Mouse (Mus musculus) ES-Bruce4 (cell line): ENCODE measurements at regions not wholly inside any gene's neighbourhood (a gene's known extent, or its start where the extent isn't known, plus 50 kb on each side); places are given as distances from the start of the nearest gene placed in this dataset.

ENCODE experiments used
- H3K27ac ChIP-seq: 2 replicates; pipeline ENCODE4 v1.5.1; 2012; ENCODE audit warnings: low read length, inconsistent platforms; ENCODE audit not compliant: insufficient read depth
- H3K27me3 ChIP-seq: 2 replicates; pipeline ENCODE4 v1.6.1; 2012; ENCODE audit warnings: mild to moderate bottlenecking, low read length, inconsistent platforms; ENCODE audit not compliant: control insufficient read depth, poor library complexity, insufficient read depth, severe bottlenecking
- H3K36me3 ChIP-seq: 2 replicates; pipeline ENCODE4 v1.6.1; 2012; ENCODE audit warnings: inconsistent platforms, mild to moderate bottlenecking, low read length, moderate library complexity; ENCODE audit not compliant: control insufficient read depth, poor library complexity, insufficient read depth, severe bottlenecking
- H3K4me1 ChIP-seq: one replicate; pipeline ENCODE4 v1.8.1; 2011; ENCODE audit warnings: low read length; ENCODE audit not compliant: control insufficient read depth, insufficient read depth
- H3K4me3 ChIP-seq: 2 replicates; pipeline ENCODE4 v1.5.1; 2011; ENCODE audit warnings: low read depth, mild to moderate bottlenecking, low read length
- H3K9ac ChIP-seq: 2 replicates; pipeline ENCODE4 v1.6.1; 2012; ENCODE audit warnings: low read depth, mild to moderate bottlenecking, inconsistent platforms; ENCODE audit not compliant: poor library complexity, severe bottlenecking
- H3K9me3 ChIP-seq: replicated peaks from 2 replicates; pipeline ENCODE4 v1.6.1; 2012; ENCODE audit warnings: mild to moderate bottlenecking, low read length, inconsistent platforms; ENCODE audit not compliant: control insufficient read depth, poor library complexity, insufficient read depth, severe bottlenecking
- CTCF ChIP-seq: IDR thresholded peaks from one replicate; pipeline ENCODE4 v1.8.1; 2011; ENCODE audit warnings: low read depth, low read length
- EP300 ChIP-seq: IDR thresholded peaks from 2 replicates; pipeline ENCODE4 v1.6.1; 2011; ENCODE audit warnings: low read depth, low read length; ENCODE audit not compliant: insufficient read depth
- POLR2A ChIP-seq: IDR thresholded peaks from one replicate; pipeline ENCODE4 v1.8.1; 2011; ENCODE audit warnings: low read length; ENCODE audit not compliant: insufficient read depth

GRCm38 (mm10) chr5:91220174-91220573 lies 80.8 kb downstream of the Areg start:
- no peak overlapping the region for H3K4me3 ChIP-seq
- no peaks in the 10 kb centered on the region for H3K36me3 ChIP-seq
- H3K27ac ChIP-seq: no peak overlapping the region
- H3K9ac ChIP-seq: no peak overlapping the region
- no peaks in the 10 kb centered on the region for H3K27me3 ChIP-seq
- TF ChIP-seq POLR2A: no peak
- TF ChIP-seq CTCF: no peak
- no peak for TF ChIP-seq EP300
- H3K4me1 ChIP-seq: no peaks in the 10 kb centered on the region
- H3K9me3 ChIP-seq: no peaks in the 10 kb centered on the region

- no peak overlapping the region for H3K27ac ChIP-seq
- no peak overlapping the region for H3K9ac ChIP-seq
- H3K27me3 ChIP-seq: no peaks in the 10 kb centered on the region
- H3K4me3 ChIP-seq: no peak overlapping the region
- no peaks in the 10 kb centered on the region for H3K9me3 ChIP-seq
- TF ChIP-seq POLR2A: no peak
- no peak for TF ChIP-seq EP300
- no peak for TF ChIP-seq CTCF
- H3K36me3 ChIP-seq: no peaks in the 10 kb centered on the region
- H3K4me1 ChIP-seq: no peaks in the 10 kb centered on the region
Measured at GRCm38 (mm10) chr5:91241656-91242055, 102.3 kb downstream of the Areg start.

GRCm38 (mm10) chr5:91247444-91247843 lies 108.0 kb downstream of the Areg start:
- H3K27me3 ChIP-seq: no peaks in the 10 kb centered on the region
- TF ChIP-seq EP300 (no peak), POLR2A (no peak), CTCF (no peak)
- no peaks in the 10 kb centered on the region for H3K36me3 ChIP-seq
- no peak overlapping the region for H3K9ac ChIP-seq
- H3K9me3 ChIP-seq: no peaks in the 10 kb centered on the region
- no peaks in the 10 kb centered on the region for H3K4me1 ChIP-seq
- H3K4me3 ChIP-seq: no peak overlapping the region
- no peak overlapping the region for H3K27ac ChIP-seq

- TF ChIP-seq EP300 (no peak), CTCF (no peak), POLR2A (no peak)
- Histone ChIP-seq H3K4me1 (no peaks in the 10 kb centered on the region), H3K27me3 (no peaks in the 10 kb centered on the region), H3K27ac (no peak overlapping the region), H3K9ac (no peak overlapping the region), H3K4me3 (no peak overlapping the region), H3K9me3 (no peaks in the 10 kb centered on the region), H3K36me3 (no peaks in the 10 kb centered on the region)
Measured at GRCm38 (mm10) chr5:91261895-91262294, 122.5 kb downstream of the Areg start.

- Histone ChIP-seq H3K27me3 (no peaks in the 10 kb centered on the region), H3K9me3 (no peaks in the 10 kb centered on the region), H3K27ac (no peak overlapping the region), H3K4me3 (no peak overlapping the region), H3K4me1 (no peaks in the 10 kb centered on the region), H3K9ac (no peak overlapping the region), H3K36me3 (no peaks in the 10 kb centered on the region)
- TF ChIP-seq EP300 (no peak), POLR2A (no peak), CTCF (no peak)
Measured at GRCm38 (mm10) chr5:91262526-91262925, 123.1 kb downstream of the Areg start.

- Histone ChIP-seq H3K36me3 (no peaks in the 10 kb centered on the region), H3K4me3 (no peak overlapping the region), H3K9me3 (no peaks in the 10 kb centered on the region), H3K4me1 (no peaks in the 10 kb centered on the region), H3K27me3 (no peaks in the 10 kb centered on the region), H3K9ac (no peak overlapping the region), H3K27ac (no peak overlapping the region)
- no peak for TF ChIP-seq POLR2A
- no peak for TF ChIP-seq CTCF
- TF ChIP-seq EP300: no peak
Measured at GRCm38 (mm10) chr5:91270747-91271146, 131.3 kb downstream of the Areg start.
